Mouse (Mus musculus) embryonic facial prominence, embryonic 15.5 days (tissue): ENCODE data around the gene Myo1a. TPM values are rescaled to one million over a fixed set of nuclear protein-coding genes. Genes with fewer than 3 reads are reported as not detected.
A peak's percentile ranks its signal among the peaks of the same experiment; 100 is the strongest.

ENCODE experiments used
- ATAC-seq: fragments of 200-750 bp; cut with Nextera tagmentation; 2 replicates; pipeline ENCODE4 v1.8.0; 2017; ENCODE audit warnings: low read depth, moderate TSS enrichment; ENCODE audit not compliant: insufficient number of reproducible peaks, low FRiP score, low TSS enrichment
- H3K27ac ChIP-seq: fragments of 300-500 bp; sonication (generic); replicated peaks from 2 replicates; pipeline ENCODE4 v1.5.1; 2015; ENCODE audit warnings: mild to moderate bottlenecking, inconsistent platforms
- H3K27me3 ChIP-seq: fragments of 300-500 bp; sonication (generic); 2 replicates; pipeline ENCODE4 v1.6.1; 2015; ENCODE audit warnings: inconsistent platforms
- H3K36me3 ChIP-seq: fragments of 300-500 bp; sonication (generic); 2 replicates; pipeline ENCODE4 v1.6.1; 2015; ENCODE audit warnings: mild to moderate bottlenecking, inconsistent platforms
- H3K4me1 ChIP-seq: fragments of 300-500 bp; sonication (generic); 2 replicates; pipeline ENCODE4 v1.6.1; 2015; ENCODE audit warnings: inconsistent platforms
- H3K4me2 ChIP-seq: fragments of 300-500 bp; sonication (generic); replicated peaks from 2 replicates; pipeline ENCODE4 v1.6.1; 2015; ENCODE audit warnings: mild to moderate bottlenecking, inconsistent platforms
- H3K4me3 ChIP-seq: fragments of 300-500 bp; sonication (generic); replicated peaks from 2 replicates; pipeline ENCODE4 v1.5.1; 2015; ENCODE audit warnings: mild to moderate bottlenecking, inconsistent platforms
- H3K9ac ChIP-seq: fragments of 300-500 bp; sonication (generic); 2 replicates; pipeline ENCODE4 v1.6.1; 2015; ENCODE audit warnings: inconsistent platforms
- H3K9me3 ChIP-seq: fragments of 300-500 bp; sonication (generic); replicated peaks from 2 replicates; pipeline ENCODE4 v1.6.1; 2016; ENCODE audit warnings: inconsistent platforms
- WGBS: fragments of 180-500 bp; shearing (Covaris S2); methylation state at CpG from one replicate; pipeline ENCODE4 v1.1.7; 2015; 5-methylcytosine and 5-hydroxymethylcytosine counted together
- polyA plus RNA-seq: library from polyadenylated mRNA; unstranded; fragments of >200 nt; fragmentation: Nextera tagmentation; extraction: Ambion mirVana; gene quantifications from 2 replicates; pipeline ENCODE4 v1.2.1, GENCODE M21; 2015

The Myo1a gene
- polyA plus RNA-seq, 1 experiment from 2014 or later = 0.57 TPM

DNA sequence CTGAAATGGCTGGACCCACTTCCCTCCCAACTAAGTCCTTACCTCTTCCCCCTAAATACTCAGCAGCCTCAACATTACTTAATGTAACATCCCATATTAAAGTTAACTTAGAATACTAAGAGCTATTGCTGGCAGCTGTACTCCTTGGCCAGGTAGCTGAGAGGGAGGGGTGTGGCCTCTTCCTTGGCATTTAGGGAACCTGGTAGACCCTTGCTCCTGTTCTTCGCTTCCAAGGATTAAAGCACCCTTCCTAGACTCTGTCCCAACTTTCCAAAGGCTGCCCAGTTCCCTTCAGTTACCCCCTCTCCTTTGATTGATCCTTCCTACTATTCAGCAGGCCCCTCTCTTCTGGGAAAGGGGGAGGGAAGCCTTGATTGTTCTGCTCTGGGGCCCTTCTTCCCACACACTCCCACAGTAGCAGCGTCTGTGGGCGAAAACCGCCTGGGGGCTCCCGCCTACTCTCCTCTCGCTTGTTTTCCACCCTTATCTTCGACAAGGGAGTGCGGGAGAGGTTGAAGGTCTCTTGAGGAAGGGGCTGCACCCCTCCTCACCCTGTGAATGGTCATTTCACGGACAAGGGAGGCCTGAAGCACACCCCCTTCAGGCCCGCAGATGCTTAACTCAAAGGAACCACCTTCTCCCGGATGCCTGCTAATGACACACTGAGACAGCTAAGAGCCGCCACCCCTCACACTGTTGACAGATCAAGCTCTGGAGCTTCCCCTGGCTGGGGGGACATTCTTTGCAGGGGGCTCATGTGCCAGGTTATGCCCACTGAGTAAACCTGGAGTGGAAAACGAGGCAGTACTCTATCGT is 39.4 kb upstream of the Myo1a start:
- H3K9ac ChIP-seq = peak overlapping the region; percentile 87
- peaks cover 37% of the 10 kb centered on the region for H3K36me3 ChIP-seq
- peak overlapping the region; percentile 81 for H3K4me3 ChIP-seq
- no peaks in the 10 kb centered on the region for H3K9me3 ChIP-seq
- H3K4me1 ChIP-seq = peaks cover 81% of the 10 kb centered on the region
- peak overlapping the region; percentile 80 for H3K4me2 ChIP-seq
- no peak for ATAC-seq
- no peaks in the 10 kb centered on the region for H3K27me3 ChIP-seq
- 4% methylated on average over 14 of the region's 14 CpGs for WGBS
- peak overlapping the region; percentile 99 for H3K27ac ChIP-seq

GRCm38 (mm10) chr10:127666501-127667268 is 38.3 kb upstream of the Myo1a start, which contains the start of gene Nemp1:
Gene Nemp1, plus strand, starts transcription at chr10:127666901.
- Histone ChIP-seq H3K4me1 (peaks cover 70% of the 10 kb centered on the region), H3K4me2 (peak within 1 kb of the TSS; percentile 80), H3K27me3 (no peaks in the 10 kb centered on the region), H3K36me3 (peaks cover 25% of the 10 kb centered on the region), H3K9ac (peak within 1 kb of the TSS; percentile 87), H3K27ac (peak within 1 kb of the TSS; percentile 99), H3K9me3 (no peaks in the 10 kb centered on the region), H3K4me3 (peak within 1 kb of the TSS; percentile 81)
- WGBS = 2% methylated on average over 65 of the region's 73 CpGs
- peak; percentile 80 for ATAC-seq

DNA sequence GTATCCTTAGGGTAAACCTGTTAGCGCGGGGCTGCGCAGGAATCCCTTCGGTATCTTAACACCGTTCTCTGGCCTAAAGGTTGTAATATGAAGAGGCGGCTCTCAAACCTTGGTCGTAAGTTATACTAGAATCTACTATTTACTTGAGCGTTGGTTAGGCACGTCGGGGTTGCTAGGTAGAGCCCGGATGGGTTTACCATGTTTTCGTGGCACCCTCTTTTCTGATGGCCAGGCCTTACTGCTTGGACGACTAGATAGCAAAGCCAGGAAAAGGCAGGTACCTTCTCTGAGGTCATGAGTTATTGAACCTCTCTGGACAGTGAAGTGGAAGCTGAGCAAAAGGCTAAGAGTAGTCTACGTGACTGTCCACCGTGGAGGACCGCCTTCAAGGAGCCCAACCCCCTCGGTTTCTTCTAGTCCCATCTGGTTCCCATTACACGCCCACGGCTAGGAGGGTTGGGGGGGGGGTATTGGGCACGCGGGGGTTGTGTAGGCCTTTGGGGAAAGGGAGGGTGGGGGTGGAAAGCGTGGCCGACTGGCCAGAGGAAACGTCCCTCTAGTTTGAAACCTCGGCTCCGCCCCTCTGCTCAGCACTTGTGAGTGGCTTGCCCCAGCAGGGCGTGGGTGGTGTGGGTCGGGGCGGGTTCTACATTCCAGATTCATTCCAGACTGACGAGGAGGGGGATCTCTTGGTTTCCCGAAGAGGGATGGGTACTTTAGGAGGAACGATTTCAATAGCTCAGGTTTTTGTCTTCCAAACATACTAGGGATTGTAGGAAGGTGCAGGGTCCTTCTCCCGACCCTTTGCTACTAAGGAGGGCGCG is 37.5 kb upstream of the Myo1a start:
- H3K27ac ChIP-seq = peak overlapping the region; percentile 99
- peak; percentile 84 for ATAC-seq
- H3K36me3 ChIP-seq = peaks cover 21% of the 10 kb centered on the region
- peak overlapping the region; percentile 81 for H3K4me3 ChIP-seq
- no peaks in the 10 kb centered on the region for H3K27me3 ChIP-seq
- H3K9ac ChIP-seq = peak overlapping the region; percentile 87
- under 1% methylated on average over 35 of the region's 35 CpGs for WGBS
- peaks cover 62% of the 10 kb centered on the region for H3K4me1 ChIP-seq
- H3K4me2 ChIP-seq = peak overlapping the region; percentile 80
- no peaks in the 10 kb centered on the region for H3K9me3 ChIP-seq

GRCm38 (mm10) chr10:127668093-127669050 is 36.6 kb upstream of the Myo1a start, which contains the start of gene Nab2:
Gene Nab2, minus strand, starts transcription at chr10:127668568.
- H3K36me3 ChIP-seq = peaks cover 12% of the 10 kb centered on the region
- H3K4me1 ChIP-seq = peaks cover 53% of the 10 kb centered on the region
- ATAC-seq = peak; percentile 59
- no peaks in the 10 kb centered on the region for H3K9me3 ChIP-seq
- H3K27me3 ChIP-seq = no peaks in the 10 kb centered on the region
- H3K4me3 ChIP-seq = peak within 1 kb of the TSS; percentile 81
- peak within 1 kb of the TSS; percentile 87 for H3K9ac ChIP-seq
- WGBS = under 1% methylated on average over 38 of the region's 40 CpGs
- peak within 1 kb of the TSS; percentile 99 for H3K27ac ChIP-seq
- peak within 1 kb of the TSS; percentile 80 for H3K4me2 ChIP-seq

- Histone ChIP-seq H3K4me3 (peak overlapping the region; percentile 81), H3K27ac (peak overlapping the region; percentile 99), H3K9ac (no peak overlapping the region), H3K36me3 (peaks cover 4% of the 10 kb centered on the region), H3K27me3 (no peaks in the 10 kb centered on the region), H3K4me2 (peak overlapping the region; percentile 80), H3K4me1 (peaks cover 45% of the 10 kb centered on the region), H3K9me3 (no peaks in the 10 kb centered on the region)
- 7% methylated on average over 7 of the region's 7 CpGs for WGBS
- no peak for ATAC-seq
Observed at GRCm38 (mm10) chr10:127669170-127669569, 35.8 kb upstream of the Myo1a start.

GRCm38 (mm10) chr10:127670185-127670584 is 34.8 kb upstream of the Myo1a start:
- H3K27ac ChIP-seq = no peak overlapping the region
- no peak for ATAC-seq
- WGBS = 80% methylated on average over 2 of the region's 2 CpGs
- H3K9me3 ChIP-seq = no peaks in the 10 kb centered on the region
- no peak overlapping the region for H3K4me3 ChIP-seq
- no peaks in the 10 kb centered on the region for H3K27me3 ChIP-seq
- H3K4me1 ChIP-seq = peaks cover 39% of the 10 kb centered on the region
- no peak overlapping the region for H3K9ac ChIP-seq
- no peak overlapping the region for H3K4me2 ChIP-seq
- H3K36me3 ChIP-seq = no peaks in the 10 kb centered on the region

DNA sequence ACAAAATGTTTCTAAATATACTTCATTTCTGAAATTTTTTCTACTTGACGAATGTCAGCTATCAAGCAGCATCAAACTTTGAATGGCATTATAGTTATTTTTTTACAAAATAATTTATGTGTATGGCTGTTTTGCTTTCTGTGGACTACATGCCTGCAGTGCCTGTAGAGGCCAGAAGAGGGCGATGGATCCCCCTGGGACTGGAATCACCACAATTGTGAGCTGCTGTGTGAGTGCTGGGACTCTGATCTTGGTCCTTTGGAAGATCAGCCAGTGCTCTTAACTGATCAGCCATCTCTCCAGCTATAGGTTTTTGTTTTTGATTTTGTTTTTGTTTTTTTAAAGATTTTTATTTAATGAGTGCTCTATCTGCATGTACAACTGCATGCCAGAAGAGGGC is 33.7 kb upstream of the Myo1a start:
- ATAC-seq = no peak
- no peak overlapping the region for H3K4me2 ChIP-seq
- H3K27ac ChIP-seq = no peak overlapping the region
- H3K4me3 ChIP-seq = no peak overlapping the region
- no peak overlapping the region for H3K9ac ChIP-seq
- no peaks in the 10 kb centered on the region for H3K9me3 ChIP-seq
- 41% methylated on average over 2 of the region's 2 CpGs for WGBS
- no peaks in the 10 kb centered on the region for H3K27me3 ChIP-seq
- H3K36me3 ChIP-seq = no peaks in the 10 kb centered on the region
- peaks cover 33% of the 10 kb centered on the region for H3K4me1 ChIP-seq

DNA sequence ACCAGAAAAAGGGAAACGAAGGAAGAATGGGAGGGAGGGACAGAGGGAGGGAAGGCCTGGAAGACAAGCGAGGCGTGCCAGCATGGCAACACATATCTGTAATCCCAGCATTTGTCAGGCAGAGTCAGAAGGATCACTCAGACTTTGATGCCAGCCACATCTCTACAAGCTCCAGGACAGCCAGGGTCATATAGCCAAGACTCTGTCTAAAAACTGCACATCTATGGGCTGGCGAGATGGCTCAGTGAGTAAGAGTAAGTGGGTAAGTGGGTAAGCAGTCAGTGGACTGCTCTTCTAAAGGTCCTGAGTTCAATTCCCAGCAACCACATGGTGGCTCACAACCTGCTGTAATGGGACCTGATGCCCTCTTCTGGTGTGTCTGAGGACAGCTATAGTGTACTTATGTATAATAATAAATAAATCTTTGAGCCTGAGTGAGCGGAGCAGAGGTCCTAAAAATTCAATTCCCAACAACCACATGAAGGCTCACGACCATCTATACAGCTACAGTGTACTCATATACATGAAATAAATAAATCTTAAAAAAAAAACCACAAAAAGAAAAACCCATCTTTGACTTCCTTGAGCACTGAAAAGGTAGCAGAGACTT is 30.8 kb upstream of the Myo1a start:
- Histone ChIP-seq H3K27ac (no peak overlapping the region), H3K9me3 (no peaks in the 10 kb centered on the region), H3K4me3 (no peak overlapping the region), H3K4me2 (no peak overlapping the region), H3K9ac (no peak overlapping the region), H3K36me3 (no peaks in the 10 kb centered on the region), H3K4me1 (peaks cover 24% of the 10 kb centered on the region), H3K27me3 (no peaks in the 10 kb centered on the region)
- ATAC-seq = no peak
- 85% methylated on average over 6 of the region's 6 CpGs for WGBS

DNA sequence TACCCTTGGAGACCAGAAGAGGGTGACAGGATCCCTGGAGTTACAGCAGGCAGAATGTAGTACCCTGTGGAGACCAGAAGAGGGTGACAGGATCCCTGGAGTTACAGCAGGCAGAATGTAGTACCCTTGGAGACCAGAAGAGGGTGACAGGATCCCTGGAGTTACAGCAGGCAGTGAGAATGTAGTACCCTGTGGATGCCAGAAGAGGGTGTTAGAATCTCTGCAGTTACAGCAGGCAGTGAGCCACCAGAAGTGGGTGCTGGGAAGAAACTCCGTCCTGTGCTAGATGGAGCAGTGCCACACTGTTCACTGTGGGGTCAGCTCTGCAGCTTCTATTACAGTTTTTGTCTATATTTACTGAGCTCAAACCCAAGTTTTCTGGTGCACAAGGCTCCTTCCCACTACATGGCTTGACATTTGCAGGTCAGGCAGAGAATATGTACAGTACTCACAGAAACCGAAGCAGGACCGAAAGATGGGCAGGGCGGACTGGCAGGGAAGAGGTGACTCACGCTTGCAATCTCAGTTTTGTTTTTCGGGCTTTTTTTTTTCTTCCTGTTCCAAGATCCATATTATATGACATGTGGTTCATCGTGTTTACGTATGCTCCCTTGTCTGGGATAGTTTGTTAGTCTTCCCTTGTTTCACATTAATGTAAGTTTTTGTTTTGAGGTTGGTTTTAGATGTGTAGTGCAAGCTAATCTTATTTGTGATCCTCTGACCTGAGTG is 30.0 kb upstream of the Myo1a start:
- peak overlapping the region; percentile 53 for H3K27ac ChIP-seq
- no peak for ATAC-seq
- H3K4me1 ChIP-seq = peaks cover 16% of the 10 kb centered on the region
- H3K4me3 ChIP-seq = no peak overlapping the region
- WGBS = 86% methylated on average over 8 of the region's 8 CpGs
- H3K9me3 ChIP-seq = no peaks in the 10 kb centered on the region
- H3K4me2 ChIP-seq = no peak overlapping the region
- no peaks in the 10 kb centered on the region for H3K36me3 ChIP-seq
- H3K27me3 ChIP-seq = no peaks in the 10 kb centered on the region
- no peak overlapping the region for H3K9ac ChIP-seq
